Mouse (Mus musculus): Measurements from ENCODE around the gene Map3k14.
"Not testable (repeated sequence)": the region's sequence is repeated elsewhere in the genome, so short reads cannot be mapped to it uniquely, and the experiment has no call there.

Gene Map3k14

DNA sequence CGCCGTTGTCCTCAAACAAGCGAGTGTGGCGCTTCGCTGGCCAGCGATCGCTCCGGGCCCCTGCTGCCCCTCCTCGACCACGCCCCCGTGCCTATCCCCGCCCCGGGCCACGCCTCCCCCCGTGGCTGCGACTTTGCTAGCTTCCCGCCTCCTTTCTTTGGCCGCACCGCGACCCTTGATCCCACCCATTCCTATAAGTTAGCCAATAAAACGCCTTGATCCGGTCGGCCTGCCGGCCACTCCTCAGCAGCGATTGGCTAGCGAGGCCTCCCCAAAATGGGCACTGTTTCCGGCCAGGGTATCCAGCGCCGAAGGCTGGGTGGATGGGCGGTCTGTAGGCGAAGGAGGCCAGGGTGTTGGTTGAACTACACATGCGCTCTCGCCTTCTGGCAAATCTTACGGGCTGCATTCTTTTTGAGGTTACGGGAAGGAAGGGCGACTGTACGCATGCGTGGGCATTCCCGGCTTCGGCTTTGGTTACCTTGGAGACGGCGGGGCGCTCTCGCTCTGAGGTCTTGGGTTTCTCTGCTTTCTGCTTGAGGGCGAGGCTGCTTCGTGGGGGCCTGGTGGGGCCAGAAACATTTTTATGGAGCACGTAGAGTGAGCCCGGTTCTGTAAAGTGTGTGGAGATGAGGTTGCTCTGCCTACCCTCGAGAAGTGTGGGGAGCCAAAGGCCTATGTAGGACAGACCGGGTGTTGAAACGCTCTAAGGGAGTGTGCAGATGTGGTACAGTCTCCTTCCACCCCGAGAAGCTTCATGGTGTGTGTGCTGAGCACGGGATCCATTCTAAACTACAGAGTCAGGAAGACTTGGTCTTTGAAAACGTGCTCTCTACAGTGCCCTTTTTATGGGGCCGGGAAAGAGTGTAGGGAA lies at the start of gene Map3k14:
TSS of gene Map3k14 (minus strand) at position 127 of the 874 bp plus-strand sequence.
- DNase-seq (ENCODE audit: low read depth, low spot score) = peak; percentile 99

DNA sequence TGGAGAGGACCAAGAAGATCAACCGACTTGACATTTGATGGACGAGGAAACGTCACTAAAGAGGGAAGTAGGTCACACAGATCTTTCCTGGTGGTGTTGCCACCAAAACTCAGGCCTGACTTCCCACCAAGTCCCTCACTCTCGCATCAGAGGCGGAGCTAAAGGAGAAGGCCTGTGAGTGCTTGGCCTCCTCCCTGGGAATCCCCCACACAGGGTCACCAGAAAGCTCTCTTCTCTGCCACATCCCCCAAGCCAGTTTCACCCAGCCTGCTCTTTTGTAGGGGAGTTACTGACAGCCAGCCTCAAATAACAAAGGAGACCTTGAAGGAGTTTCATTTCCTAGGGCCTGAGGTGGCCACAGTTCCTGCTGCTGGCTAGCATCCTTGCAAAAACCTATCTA lies 48.1 kb upstream of the Map3k14 start:
- no peak for DNase-seq (ENCODE audit: low read depth, low spot score)

DNA sequence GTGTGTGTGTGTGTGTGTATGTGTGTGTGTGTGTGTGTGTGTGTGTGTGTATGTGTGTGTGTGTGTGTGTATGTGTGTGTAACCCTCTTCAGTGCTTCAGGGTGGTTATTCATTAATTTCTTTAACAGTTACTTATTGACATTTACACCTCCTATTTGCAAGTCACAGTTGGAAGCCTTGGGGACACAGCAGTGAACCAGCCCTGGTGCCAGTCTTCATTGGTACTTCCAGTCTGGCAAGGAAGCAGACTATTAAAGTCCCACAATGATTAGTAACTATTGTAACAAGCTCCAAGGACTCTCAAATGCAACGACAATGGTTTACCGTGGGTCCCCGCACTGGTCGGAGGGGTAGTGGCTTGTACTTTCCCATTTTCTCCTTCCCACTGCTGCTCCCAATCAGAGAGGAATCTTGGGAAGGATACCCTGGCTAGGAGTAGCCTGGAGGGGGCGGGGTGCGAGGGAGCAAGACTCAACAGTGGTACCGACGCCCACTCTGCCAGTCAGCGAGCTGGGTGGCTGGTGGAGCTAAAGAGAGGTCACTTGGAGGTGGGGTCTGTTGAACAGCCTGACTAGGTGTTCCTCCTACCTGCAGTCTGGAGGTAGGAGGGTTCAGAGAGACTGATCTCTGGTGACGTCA lies 47.6 kb upstream of the Map3k14 start:
- no peak for DNase-seq (ENCODE audit: low read depth, low spot score)

DNA sequence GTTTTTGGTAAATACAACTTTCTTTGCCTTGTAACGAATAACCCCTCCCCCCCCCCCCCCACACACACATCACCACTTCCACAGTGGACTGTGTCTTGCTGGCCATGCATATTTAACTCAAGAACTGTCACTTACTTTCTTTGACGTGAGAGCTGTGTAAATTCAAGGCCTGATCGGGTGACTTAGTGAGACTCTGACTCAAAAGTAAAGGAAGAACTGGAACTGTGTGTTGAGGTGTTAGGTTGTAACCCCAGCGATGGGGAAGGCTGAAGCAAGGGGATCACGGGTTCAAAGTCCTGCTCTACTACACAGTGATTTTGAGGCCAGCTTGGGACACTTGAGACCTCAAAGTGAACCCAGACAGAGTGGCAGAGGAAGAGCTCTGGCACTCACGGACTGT lies 46.3 kb upstream of the Map3k14 start:
- DNase-seq (ENCODE audit: low read depth, low spot score) = no peak

DNA sequence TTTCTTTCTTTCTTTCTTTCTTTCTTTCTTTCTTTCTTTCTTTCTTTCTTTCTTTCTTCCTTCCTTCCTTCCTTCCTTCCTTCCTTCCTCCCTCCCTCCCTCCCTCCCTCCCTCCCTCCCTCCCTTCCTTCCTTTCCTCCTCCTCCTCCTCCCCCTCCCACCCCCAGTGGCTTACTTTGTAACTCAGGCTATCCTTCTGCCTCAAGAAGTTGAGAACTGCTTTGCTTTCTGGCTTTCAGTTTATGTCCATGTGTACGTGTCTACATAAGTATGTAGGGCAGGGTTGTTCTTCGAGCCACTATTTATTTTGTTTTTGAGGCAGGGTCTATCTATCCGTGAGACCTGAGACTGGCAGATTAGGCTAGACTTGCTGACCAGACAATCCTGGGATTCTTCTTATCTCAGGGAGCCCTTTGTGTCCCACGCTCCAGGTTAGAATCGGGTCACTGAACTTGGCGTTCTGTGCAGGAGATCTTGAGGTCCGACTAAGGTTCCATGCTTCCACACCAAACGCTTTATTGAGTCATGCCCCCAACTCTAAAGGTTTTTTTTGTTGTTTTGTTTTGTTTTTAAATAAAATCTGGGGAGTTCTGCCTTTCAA lies 45.5 kb upstream of the Map3k14 start:
- DNase-seq (ENCODE audit: low read depth, low spot score) = no peak

DNA sequence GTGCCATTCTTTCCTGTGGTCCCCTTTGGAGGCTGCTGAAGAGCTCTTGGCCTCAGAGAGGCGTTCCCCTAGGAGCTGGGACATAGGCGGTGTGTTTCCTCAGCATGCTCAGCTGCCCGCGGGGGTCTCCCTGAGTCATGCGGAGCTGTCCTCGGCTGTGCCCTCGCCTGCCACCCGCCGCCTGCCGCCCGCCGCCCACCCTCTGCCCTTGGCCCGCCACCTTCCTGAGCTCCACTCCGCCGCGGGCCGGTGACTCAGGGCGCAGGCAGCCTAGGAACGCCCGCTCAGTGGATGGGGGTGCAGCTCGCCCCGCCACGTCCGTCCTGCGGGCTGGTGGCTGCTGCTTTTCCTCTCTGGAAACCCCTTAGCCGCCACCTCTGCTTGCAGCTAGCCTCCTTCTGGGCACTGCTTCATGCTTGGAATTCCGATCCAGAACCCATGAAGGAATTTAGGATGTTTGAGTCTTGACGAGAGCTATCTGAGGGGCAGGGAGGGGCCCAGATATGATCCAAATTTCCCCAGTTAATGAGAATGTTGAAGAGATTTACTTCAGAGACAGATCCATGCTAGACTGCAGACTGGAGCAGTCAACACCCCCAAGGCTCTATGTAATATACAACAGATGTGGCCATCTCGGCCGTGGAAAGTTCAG lies 44.8 kb upstream of the Map3k14 start:
- DNase-seq (ENCODE audit: low read depth, low spot score) = no peak

DNA sequence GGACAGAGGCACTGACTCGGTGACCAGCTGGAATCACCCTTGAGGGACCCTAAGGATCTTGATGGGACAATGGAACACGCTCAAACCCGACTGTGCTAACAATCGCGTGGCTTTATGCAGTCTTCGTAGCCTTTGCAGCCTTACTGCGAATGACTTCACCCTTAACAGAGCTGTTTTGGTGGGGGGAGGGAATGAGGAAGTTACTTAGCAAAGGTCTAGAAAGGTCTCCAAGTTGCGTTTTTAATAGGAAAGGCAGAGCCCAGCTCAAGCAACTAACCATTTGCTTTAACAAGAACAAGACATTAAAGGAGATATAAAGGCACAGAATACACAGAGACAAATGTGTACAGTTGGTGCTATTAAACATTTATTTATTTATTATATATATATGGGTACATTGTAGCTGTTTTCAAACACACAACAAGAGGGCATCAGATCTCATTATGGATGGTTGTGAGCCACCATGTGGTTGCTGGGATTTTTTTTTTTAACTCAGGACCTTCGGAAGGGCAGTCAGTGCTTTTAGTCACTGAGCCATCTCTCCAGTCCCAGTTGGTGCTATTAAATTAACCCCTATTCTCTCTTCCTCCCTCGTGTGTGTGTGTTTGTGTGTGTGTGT lies 42.8 kb upstream of the Map3k14 start:
- no peak for DNase-seq (ENCODE audit: low read depth, low spot score)

DNA sequence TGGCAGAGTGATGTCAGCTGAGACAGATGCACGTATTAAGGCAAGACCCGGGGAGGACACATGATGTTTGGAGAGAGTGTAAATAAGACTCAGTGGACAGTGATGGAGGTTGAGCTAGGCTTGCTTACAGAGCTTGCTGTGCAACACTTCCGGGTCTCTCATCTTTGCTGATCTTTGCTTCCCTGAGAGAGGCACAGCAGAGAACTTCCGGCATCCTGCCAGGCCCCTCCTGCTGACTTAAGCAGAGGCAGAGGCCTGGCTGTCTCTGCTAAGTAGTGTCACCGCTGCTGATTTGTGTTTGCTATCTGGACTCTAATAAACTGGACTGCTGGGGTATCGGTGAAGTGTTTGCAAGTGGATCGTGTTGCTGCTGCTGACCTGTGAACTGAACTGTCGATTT lies 40.6 kb upstream of the Map3k14 start:
- DNase-seq (ENCODE audit: low read depth, low spot score) = peak; percentile 37

DNA sequence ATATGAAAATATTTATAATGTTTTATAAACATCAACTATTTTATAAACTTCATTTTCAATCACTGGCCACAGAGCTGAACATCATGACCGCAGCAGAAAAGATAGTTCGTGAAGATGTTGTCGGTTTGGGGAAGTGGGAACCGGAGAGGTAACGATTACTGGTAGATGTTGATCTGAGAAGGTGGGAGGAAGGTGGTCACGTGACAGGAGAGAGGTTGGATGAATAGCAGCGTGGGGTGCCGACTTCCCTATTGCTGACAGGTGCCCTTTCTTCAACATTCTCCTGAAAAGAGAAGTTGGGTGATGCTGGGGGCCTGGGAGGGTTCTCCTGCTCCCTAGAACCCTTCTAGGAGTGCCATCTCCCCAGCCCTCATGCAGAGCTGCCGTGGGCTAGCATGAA lies 37.3 kb upstream of the Map3k14 start:
- no peak for DNase-seq (ENCODE audit: low read depth, low spot score)

DNA sequence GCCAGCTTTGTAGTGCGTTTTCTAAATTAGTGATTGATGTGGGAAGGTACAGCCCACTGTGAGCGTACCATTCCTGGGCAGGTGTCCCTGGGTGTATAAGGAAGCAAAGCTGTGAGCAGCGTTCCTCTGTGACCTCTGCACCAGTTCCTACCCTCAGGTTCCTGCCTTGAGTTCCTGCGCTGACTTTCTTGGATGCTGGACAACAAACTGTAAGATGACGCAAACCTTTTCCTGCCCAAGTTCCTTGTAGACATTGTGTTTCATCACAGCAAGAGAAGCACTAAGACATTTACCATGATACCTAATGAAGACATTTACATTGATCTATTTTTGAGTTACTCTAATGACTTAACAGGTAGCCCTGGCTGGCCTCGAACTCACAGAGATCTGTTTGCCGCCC lies 27.5 kb upstream of the Map3k14 start:
- DNase-seq (ENCODE audit: low read depth, low spot score) = no peak

DNA sequence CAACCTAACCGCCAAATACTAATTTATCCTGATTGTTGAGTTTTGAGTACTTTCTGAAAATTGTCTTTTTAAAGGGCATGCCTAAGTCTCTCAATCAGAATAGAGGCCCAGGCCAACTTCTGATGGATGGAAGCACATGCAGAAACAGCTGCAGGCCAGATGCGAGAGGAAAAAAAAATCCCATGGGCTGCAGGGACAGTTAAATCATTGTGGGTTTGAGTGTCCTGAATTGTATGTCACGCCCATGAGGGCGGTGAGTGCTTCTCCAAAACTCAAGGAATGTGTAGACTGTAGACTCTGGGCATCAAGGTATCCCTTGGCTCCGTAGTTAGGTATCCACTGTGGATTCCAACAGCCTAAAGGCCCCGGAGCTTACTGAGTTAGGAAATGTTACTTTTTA lies 26.8 kb upstream of the Map3k14 start:
- DNase-seq (ENCODE audit: low read depth, low spot score) = no peak

DNA sequence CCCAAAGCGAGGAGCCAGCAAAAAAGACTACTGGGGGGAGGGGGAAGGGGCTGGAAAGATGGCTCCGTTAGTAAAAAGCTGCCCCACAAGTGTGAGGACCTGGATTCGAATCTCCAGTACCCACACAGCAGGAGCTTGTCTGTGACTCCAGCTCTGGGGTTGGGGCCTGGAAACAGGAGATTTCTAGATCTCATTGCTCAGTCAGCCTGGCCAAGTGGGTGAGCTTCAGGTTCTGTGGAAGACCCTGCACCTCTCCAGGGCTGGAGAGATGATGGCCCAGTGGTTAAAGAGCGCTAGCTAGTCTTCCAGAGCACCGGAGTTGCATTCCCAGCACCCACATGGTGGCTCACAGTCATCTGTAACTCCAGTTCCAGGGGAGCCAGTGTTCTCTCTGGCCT lies 25.6 kb upstream of the Map3k14 start:
- DNase-seq (ENCODE audit: low read depth, low spot score) = no peak

DNA sequence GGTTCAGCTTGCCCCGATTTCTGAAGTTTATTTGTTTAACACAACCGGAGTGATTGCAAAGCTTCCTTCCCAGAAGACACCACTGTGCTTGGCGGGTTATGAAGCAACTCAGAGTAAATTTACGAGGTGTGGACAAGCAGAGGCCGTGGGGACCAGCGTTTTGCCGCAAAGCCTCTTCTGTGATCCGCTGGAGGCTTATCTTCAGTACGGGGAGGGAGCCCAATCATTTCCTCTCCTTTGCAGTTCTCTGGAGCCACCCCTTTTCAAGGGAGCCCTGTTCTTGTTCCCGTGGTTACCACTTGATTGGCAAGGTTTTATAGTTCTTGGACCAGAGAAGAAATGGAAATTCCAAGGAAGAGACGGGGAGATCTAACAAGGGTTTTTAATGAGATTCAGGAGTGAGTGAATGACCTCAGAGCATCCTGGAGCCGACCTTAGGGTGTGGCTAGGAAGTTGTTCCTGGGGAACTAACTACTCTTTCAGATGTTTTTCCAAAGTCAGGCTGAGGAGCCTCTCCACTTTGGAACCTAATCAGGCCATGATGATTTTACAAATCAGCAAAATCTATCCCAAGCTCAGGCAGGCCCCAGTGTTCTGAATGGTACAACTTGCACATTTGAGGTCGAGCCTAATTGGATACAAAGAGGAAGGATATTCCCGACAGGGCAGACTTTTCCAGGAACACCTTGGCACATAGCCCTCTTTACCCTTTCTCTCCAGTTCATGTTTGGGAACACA lies 25.0 kb upstream of the Map3k14 start:
- peak; percentile 89 for DNase-seq (ENCODE audit: low read depth, low spot score)

DNA sequence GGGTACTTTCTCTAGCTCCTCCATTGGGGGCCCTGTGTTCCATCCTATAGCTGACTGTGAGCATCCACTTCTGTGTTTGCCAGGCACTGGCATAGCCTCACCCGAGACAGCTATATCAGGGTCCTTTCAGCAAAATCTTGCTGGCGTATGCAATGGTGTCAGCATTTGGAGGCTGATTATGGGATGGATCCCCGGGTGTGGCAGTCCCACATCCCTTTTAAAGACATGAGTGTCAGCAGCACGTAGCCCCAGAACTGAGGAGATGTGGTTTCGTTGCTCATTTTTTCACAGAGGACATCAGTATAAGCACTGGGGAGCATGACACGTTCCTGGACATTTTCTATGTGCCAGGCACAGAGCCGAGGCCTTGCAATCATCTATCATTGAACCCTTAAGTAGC lies 23.6 kb upstream of the Map3k14 start:
- DNase-seq (ENCODE audit: low read depth, low spot score) = not testable (repeated sequence)

DNA sequence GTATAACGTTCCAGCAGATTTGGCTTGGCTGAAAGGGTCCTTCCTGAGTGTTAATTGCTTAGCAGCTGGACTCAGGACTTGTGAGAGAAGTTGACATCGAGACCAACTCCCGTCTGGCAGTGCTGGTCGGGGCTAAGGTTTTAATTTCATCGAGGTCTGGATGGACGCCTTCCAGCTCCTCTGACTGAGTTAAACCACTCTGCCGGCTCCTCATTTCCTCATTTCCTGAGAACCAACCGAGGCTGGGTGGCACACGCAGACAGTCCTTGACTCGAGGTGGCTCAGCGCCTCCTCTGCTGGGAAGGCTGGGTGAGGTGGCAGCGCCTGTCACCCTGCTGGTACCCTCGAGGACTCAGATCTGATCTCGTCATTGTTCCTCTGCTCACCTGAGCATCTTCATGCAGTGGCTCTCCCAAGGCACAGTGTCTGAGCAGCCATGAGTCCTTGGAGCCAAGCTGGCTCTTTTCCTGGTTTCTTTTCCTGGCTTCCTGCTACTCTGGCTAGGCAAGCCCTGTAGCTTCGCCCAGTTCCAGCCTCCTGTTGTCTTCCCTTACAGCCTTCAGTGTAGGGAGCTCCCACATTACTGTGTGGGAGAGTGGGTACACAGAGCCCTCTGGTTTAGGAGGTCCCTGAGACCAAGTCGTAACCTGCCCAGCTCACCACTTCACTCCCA lies 21.2 kb upstream of the Map3k14 start:
- no peak for DNase-seq (ENCODE audit: low read depth, low spot score)

DNA sequence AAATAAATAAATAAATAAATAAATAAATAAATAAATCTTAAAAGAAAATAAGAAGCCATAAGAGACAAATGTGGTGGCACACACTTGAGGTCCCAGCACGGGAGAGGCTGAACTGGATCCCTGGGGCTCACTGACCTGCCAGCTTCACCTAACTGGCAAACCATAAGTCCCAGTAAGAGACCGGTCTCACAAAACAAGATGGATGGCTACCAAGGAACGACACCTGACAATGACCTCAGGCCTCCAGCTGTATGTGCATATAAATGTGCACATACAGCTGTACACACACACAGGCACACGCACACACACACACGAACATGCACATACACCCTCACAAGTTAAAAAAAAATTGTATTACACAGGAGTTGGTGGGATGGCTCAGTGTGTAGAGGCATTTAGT lies 19.6 kb upstream of the Map3k14 start:
- DNase-seq (ENCODE audit: low read depth, low spot score) = no peak

DNA sequence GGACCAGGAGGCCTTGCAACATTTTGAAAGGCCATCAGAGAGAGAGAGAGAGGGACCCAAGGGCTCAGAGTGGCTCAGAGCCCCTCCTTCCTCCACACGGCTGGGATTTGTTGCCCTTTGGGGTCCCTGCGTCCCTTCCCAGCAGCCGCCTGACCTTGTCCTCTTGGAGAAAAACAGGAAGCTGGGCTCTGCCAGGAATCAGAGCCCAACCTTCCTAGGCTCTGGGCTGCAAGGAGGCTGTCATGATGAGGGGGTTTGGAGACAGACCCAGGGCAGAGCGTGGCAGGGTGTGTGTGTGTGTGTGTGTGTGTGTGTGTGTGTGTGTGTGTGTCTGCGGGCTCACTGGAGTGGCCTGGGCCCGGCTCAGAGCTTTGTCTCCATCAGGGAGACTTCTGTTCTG lies 18.7 kb upstream of the Map3k14 start:
- no peak for DNase-seq (ENCODE audit: low read depth, low spot score)

DNA sequence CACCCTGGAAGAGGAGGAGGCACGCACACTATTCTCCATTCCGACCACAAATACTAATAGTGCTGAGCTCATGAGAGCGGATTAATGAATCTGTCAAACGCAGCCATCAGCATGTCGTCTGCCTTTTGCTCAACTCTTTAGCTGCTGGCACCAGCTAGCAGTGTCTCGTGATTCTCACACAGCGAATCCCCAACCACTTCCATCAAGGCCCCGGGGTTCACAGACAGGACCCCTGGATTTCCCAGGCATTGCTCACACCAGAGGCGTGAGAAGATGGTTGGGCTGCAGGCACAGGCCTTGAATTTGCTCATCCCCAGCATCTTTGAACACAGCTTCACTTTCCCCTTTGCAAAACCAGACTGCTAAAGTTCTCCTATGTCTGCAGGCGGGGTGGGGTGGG lies 18.0 kb upstream of the Map3k14 start:
- no peak for DNase-seq (ENCODE audit: low read depth, low spot score)

DNA sequence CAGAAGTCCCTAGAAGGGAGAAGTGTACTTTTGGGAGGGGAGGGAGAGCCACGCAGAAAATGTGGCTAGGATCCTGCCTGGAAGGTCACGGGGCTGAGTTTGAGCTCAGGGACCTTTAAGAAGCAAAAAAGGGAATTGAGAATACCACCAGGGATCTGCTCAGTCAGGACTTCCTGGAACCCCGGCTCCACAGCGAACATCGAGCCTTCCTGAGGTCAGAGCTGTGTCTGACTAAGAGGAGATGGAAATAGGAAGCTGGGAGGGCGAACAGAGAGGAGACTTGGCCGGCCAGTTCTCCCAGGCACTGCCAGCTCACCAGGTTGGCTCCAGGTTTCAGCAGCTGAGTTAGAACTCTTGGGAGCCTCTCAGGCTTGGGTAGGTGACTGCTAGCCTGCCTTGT lies 14.5 kb upstream of the Map3k14 start:
- no peak for DNase-seq (ENCODE audit: low read depth, low spot score)

DNA sequence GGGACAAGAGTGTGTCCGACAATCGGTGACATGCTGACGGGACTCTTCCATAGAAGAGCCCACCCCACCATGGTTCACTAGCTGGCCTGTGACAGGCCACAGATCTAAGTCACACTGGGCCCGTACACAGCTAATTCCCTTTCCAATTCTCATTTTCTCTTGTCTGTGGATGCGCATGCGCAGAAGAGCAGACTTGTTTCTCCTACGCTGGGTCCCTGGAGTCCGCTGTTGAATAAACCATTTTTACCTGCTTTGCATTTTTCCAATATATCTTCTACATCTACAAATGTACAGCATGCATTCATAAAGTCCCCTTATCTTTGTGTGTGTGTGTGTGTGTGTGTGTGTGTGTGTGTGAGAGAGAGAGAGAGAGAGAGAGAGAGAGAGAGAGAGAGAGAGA lies 9.2 kb upstream of the Map3k14 start:
- no peak for DNase-seq (ENCODE audit: low read depth, low spot score)

DNA sequence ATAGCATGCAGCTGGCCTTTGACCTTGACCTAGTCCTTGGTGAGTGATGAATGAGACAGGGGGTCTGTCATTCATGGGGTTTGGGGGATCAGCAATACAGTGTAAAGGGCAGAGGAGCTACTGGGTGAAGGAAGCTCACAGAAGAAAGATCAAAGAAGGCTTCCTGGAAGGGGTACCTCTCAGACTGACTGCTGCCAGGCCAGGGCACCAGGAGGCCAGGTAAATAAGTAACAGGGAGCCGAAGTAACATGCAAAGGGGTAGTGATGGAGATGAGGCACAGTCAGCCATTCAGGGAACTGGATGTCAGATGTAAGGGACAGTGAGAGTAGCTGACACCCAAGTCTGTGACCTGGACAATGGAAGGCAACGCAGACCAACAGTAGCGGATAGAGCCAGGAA lies 5.6 kb upstream of the Map3k14 start:
- DNase-seq (ENCODE audit: low read depth, low spot score) = no peak

All from R1 (cell line).